Mouse (Mus musculus): ENCODE measurements around the gene Dock6.

DNA sequence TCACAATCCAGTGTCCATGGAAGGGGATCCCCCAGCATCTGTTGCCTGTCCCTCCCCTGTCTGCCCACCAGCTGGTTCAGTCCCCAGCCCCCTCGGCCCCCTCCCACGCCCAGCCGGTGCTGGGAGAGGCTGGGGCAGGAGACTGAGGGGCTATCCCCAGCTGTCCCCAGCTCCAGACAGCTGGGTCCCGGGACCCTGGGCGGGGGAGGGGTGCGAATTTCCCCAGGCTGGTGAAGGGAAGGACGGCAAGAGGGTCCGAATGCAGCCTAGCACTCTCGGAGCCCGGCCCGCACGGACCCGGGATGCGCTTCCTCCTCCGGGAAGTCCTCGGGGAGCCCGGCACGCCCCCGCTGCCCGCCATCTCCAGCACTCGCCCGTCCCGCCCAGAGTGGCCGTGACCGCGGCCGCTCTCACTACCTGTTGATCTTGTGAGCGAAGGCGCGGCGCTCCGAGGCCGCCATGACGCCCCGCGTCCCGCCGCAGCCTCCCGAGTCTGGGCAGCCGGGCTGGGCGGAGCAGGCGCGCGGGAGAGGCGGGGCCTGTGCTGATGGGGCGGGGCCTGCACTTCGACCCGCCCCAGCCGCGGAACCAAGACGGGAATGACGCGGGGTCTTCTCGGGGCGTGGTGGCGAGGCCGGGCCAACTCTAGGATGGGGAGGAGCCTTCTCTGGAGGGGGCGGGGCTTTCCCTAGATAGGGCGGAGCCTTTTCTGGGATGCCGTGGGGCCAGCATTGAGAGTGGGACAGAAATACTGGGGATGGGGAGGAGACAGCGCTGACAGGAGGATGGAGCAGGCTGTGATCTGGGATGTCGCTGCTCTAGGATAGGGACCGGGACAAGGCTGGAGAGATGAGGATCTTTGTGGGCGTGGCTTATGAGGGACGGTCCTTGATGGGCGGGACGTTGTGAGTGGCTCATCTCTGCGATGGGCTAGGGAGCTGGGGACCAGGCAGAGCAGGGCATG lies at the start of gene Dock6:
- no peak for TF ChIP-seq CTCF (IDR thresholded peaks at IDR 0.05; ENCODE audit: extremely low read depth, insufficient read depth, insufficient read length, insufficient replicate concordance)
- peak; percentile 6; the same call in 1 of the 2 replicates for TF ChIP-seq POLR2A (IDR thresholded peaks at IDR 0.05; ENCODE audit: low read depth, low read length)
